Mouse (Mus musculus) stomach, embryonic 14.5 days (tissue): ENCODE data around the gene Cacna2d2. TPM values are rescaled to one million over a fixed set of nuclear protein-coding genes. Genes with fewer than 3 reads are reported as not detected.

Source experiments
- ATAC-seq: fragments of 200-750 bp; cut with Nextera tagmentation; 2 replicates; pipeline ENCODE4 v1.8.0; 2017; ENCODE audit warnings: low read depth, moderate TSS enrichment; ENCODE audit not compliant: insufficient number of reproducible peaks, insufficient read depth, low FRiP score
- H3K27ac ChIP-seq: fragments of 300-500 bp; sonication (generic); 2 replicates; pipeline ENCODE4 v1.5.1; 2014; ENCODE audit warnings: mild to moderate bottlenecking, low read length, moderate library complexity, mixed read lengths
- H3K27me3 ChIP-seq: fragments of 300-500 bp; sonication (generic); 2 replicates; pipeline ENCODE4 v1.6.1; 2014; ENCODE audit warnings: low read length, control low read depth, mixed read lengths; ENCODE audit not compliant: control insufficient read depth, insufficient read depth
- H3K36me3 ChIP-seq: fragments of 300-500 bp; sonication (generic); 2 replicates; pipeline ENCODE4 v1.6.1; 2014; ENCODE audit warnings: mild to moderate bottlenecking, control low read depth, low read length, moderate library complexity, mixed read lengths; ENCODE audit not compliant: control insufficient read depth, insufficient read depth
- H3K4me1 ChIP-seq: fragments of 300-500 bp; sonication (generic); 2 replicates; pipeline ENCODE4 v1.6.1; 2014; ENCODE audit warnings: low read length, control low read depth, mixed read lengths; ENCODE audit not compliant: control insufficient read depth, insufficient read depth
- H3K4me2 ChIP-seq: fragments of 300-500 bp; sonication (generic); replicated peaks from 2 replicates; pipeline ENCODE4 v1.6.1; 2014; ENCODE audit warnings: low read depth, low read length, control low read depth
- H3K4me3 ChIP-seq: fragments of 300-500 bp; sonication (generic); 2 replicates; pipeline ENCODE4 v1.5.1; 2014; ENCODE audit warnings: low read depth, low read length, control low read depth
- H3K9ac ChIP-seq: fragments of 300-500 bp; sonication (generic); replicated peaks from 2 replicates; pipeline ENCODE4 v1.6.1; 2014; ENCODE audit warnings: low read depth, mild to moderate bottlenecking, control low read depth, low read length, moderate library complexity, mixed read lengths
- H3K9me3 ChIP-seq: fragments of 300-500 bp; sonication (generic); 2 replicates; pipeline ENCODE4 v1.6.1; 2016; ENCODE audit warnings: low read depth, low read length, control low read depth; ENCODE audit not compliant: control insufficient read depth
- WGBS: fragments of 180-500 bp; shearing (Covaris S2); extraction: QIAGEN DNeasy Blood & Tissue Kit; methylation state at CpG from one replicate; pipeline ENCODE4 v1.1.7; 2014; 5-methylcytosine and 5-hydroxymethylcytosine counted together
- polyA plus RNA-seq: library from polyadenylated mRNA; unstranded; fragments of >200 nt; fragmentation: Nextera tagmentation; extraction: Ambion mirVana; gene quantifications from 2 replicates; pipeline ENCODE4 v1.2.1, GENCODE M21; 2014

The Cacna2d2 gene
- polyA plus RNA-seq, result 0.43 and 0.70 TPM in 2 replicates

- peak; percentile 68; the same call in 1 of the 2 replicates for ATAC-seq
- Histone ChIP-seq H3K36me3 (no peaks in the 10 kb centered on the region), H3K27me3 (peaks cover 32% of the 10 kb centered on the region), H3K27ac (no peak within 1 kb of the TSS), H3K4me3 (peak within 1 kb of the TSS; percentile 60), H3K9ac (0 out of 2 replicates have a peak within 1 kb of the TSS, but pooled peaks have one; percentile 18), H3K4me2 (peak within 1 kb of the TSS; percentile 100), H3K9me3 (no peaks in the 10 kb centered on the region), H3K4me1 (peaks cover 7% of the 10 kb centered on the region; the same call in 1 of the 2 replicates)
- 1% methylated on average over 44 of the region's 54 CpGs for WGBS
Measured at GRCm38 (mm10) chr9:107399491-107399971, at the start of gene Cacna2d2. Gene Cacna2d2, plus strand, starts transcription at chr9:107399612.

GRCm38 (mm10) chr9:107354826-107355225 is 44.6 kb upstream of the Cacna2d2 start:
- no peak overlapping the region for H3K4me2 ChIP-seq
- H3K4me3 ChIP-seq, result no peak overlapping the region
- no peak overlapping the region for H3K27ac ChIP-seq
- ATAC-seq, result no peak
- no peaks in the 10 kb centered on the region for H3K9me3 ChIP-seq
- WGBS, result 70% methylated on average over 1 of the region's 1 CpGs
- H3K4me1 ChIP-seq, result no peaks in the 10 kb centered on the region
- no peaks in the 10 kb centered on the region for H3K36me3 ChIP-seq
- no peaks in the 10 kb centered on the region for H3K27me3 ChIP-seq
- H3K9ac ChIP-seq, result no peak overlapping the region

DNA sequence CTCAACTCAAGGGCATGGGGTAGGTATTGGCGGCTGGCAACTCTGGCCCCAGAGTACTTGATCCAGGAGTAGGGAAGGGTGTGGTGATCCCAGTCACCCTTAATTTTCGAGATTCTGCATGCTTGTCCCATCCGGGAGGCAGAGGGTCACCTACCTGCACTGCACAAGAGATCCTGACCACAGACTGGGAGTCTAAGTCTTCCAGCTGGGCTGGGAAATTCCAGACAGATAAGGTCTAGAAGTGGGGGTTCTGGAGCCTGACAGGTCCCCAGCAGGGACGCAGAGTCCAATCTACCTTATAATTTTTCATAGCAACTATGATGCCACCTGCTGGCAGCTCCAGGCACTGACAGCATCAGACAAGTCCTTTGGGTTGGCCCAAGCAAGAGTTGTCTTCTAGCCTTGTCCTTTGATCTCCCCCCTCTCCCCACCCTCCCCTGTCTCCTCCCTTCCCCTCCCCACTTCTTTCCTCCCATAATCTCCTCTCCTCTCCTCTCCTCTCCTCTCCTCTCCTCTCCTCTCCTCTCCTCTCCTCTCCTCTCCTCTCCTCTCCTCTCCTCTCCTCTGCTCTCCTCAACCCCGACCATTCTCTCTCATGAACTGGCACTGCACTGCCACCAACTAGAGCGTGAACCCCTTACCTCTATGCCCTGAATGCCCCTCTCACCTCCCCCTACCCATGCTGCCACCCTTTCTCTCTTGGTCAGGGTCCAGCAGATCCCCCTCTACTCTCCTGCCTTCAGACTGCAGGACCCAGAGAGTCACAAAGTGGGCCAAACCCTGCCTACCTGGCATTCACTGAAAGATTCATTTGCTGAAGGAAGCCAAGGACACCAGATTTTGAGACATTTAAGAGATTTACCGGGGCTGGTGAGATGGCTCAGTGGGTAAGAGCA is 43.3 kb upstream of the Cacna2d2 start:
- Histone ChIP-seq H3K4me3 (no peak overlapping the region), H3K4me2 (no peak overlapping the region), H3K27ac (no peak overlapping the region), H3K27me3 (no peaks in the 10 kb centered on the region), H3K9ac (no peak overlapping the region), H3K4me1 (no peaks in the 10 kb centered on the region), H3K9me3 (no peaks in the 10 kb centered on the region), H3K36me3 (no peaks in the 10 kb centered on the region)
- ATAC-seq, result no peak
- 39% methylated on average over 7 of the region's 7 CpGs for WGBS

DNA sequence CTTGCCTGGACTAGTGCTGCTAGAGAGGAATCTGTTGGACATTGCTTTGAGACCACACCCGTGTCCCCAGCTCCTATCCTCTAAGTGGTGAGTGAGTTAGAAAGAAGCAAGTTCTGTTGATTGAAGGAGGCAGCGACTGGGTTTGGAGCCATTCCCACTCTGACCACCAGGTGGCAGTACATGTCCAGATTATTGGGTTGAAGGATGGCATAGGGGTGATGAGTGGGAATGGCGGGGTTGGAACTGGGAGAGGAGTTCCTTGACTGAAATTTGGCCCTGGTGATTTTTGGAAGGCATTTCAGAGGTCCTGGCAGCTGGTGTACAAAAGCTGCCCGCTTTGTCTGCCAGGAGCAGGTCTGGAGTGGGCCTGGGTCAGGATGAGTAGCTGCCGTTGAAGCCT is 41.8 kb upstream of the Cacna2d2 start:
- Histone ChIP-seq H3K27me3 (no peaks in the 10 kb centered on the region), H3K4me1 (no peaks in the 10 kb centered on the region), H3K4me3 (no peak overlapping the region), H3K9me3 (no peaks in the 10 kb centered on the region), H3K36me3 (no peaks in the 10 kb centered on the region), H3K4me2 (no peak overlapping the region), H3K27ac (no peak overlapping the region), H3K9ac (no peak overlapping the region)
- ATAC-seq, result no peak
- 26% methylated on average over 5 of the region's 5 CpGs for WGBS

GRCm38 (mm10) chr9:107360989-107361388 is 38.4 kb upstream of the Cacna2d2 start:
- no peaks in the 10 kb centered on the region for H3K27me3 ChIP-seq
- H3K4me2 ChIP-seq, result no peak overlapping the region
- H3K4me3 ChIP-seq, result no peak overlapping the region
- H3K9me3 ChIP-seq, result no peaks in the 10 kb centered on the region
- no peaks in the 10 kb centered on the region for H3K4me1 ChIP-seq
- H3K9ac ChIP-seq, result no peak overlapping the region
- no peak for ATAC-seq
- H3K36me3 ChIP-seq, result no peaks in the 10 kb centered on the region
- no peak overlapping the region for H3K27ac ChIP-seq
- WGBS, result 16% methylated on average over 3 of the region's 3 CpGs

DNA sequence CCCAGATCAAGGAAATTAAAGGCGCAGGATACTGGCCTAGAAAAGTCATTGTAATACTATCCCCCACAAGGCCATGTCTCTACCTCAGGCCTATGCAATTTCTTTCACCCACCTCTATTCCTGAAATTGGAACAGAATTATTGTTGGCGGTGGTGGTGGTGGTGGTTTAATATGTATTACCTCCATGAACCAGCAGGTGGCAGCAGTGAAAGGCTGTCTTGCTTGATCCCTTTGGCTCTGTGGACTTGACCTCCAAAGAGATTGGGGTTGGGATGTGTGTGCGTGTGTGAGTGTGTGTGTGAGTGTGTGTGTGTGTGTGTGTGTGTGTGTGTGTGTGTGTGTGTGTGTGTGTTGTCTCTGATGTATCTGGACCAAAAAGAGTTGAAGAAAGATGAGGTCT is 32.8 kb upstream of the Cacna2d2 start:
- Histone ChIP-seq H3K27ac (no peak overlapping the region), H3K36me3 (no peaks in the 10 kb centered on the region), H3K4me3 (no peak overlapping the region), H3K9ac (no peak overlapping the region), H3K4me2 (no peak overlapping the region), H3K9me3 (no peaks in the 10 kb centered on the region), H3K4me1 (no peaks in the 10 kb centered on the region), H3K27me3 (no peaks in the 10 kb centered on the region)
- 4% methylated on average over 3 of the region's 3 CpGs for WGBS
- no peak for ATAC-seq

- H3K4me2 ChIP-seq, result no peak overlapping the region
- no peaks in the 10 kb centered on the region for H3K27me3 ChIP-seq
- H3K36me3 ChIP-seq, result no peaks in the 10 kb centered on the region
- H3K9me3 ChIP-seq, result no peaks in the 10 kb centered on the region
- H3K4me1 ChIP-seq, result no peaks in the 10 kb centered on the region
- WGBS, result 29% methylated on average over 1 of the region's 1 CpGs
- no peak overlapping the region for H3K9ac ChIP-seq
- H3K4me3 ChIP-seq, result no peak overlapping the region
- no peak for ATAC-seq
- no peak overlapping the region for H3K27ac ChIP-seq
Measured at GRCm38 (mm10) chr9:107368302-107368701, 31.1 kb upstream of the Cacna2d2 start.

DNA sequence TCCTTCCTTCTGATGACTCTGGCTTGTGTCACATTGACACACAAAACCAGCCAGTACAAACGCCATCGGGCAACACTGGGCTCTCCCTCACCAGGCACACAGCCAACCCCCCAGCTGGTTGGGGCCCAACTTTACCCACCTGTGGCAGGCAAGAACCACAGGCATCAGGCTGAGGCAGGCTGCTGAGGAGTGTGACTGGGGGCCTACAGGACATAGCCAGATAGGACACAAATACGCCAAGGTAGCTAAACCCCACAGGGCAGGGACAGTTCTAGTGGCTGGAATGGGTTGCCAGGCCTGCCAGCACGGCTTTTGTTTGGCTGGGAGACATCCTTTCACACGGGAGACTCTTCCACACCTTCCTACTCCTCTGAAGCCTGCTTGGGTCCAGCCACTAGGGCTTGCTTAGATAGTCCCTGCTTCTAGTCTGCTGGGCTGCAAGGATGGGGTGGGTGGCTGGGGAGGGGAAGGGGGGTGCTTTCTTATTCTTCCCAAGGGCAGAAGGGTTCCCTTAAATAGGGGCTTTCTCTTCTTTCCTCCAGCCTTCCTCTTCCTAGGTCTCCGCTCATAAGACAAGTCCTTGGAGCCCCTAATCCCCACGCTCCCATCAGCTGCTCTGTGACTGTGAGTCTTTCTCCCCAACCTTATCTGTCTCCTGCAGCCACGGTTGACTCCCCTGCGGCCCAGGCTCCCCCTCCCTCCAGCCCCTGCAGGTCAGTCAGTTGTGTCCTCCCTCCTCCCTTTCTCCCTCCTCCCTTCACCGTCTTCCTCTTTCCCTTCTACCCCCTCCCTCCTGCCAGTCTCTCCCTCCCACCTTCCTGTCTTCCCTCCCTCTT is 29.9 kb upstream of the Cacna2d2 start:
- Histone ChIP-seq H3K27me3 (peaks cover 3% of the 10 kb centered on the region; the same call in 1 of the 2 replicates), H3K9ac (no peak overlapping the region), H3K4me2 (no peak overlapping the region), H3K4me3 (no peak overlapping the region), H3K36me3 (no peaks in the 10 kb centered on the region), H3K9me3 (no peaks in the 10 kb centered on the region), H3K4me1 (no peaks in the 10 kb centered on the region), H3K27ac (no peak overlapping the region)
- 40% methylated on average over 10 of the region's 10 CpGs for WGBS
- peak; percentile 66; the same call in 1 of the 2 replicates for ATAC-seq
